Mouse (Mus musculus) CD8-positive naive resting alpha-beta T cell, adult 2 months (primary cell): ENCODE measurements around the gene Neto2.

Experiments
- DNase-seq, 2 experiments: peaks; one replicate each; pipeline ENCODE4 v3.0.0; 2022; ENCODE audit warnings: low read depth in 2 of 2, low spot score in 2 of 2

Gene Neto2

GRCm38 (mm10) chr8:85603203-85603895 lies 97.4 kb downstream of the Neto2 start:
- DNase-seq, result peak; percentile 66 to 81

GRCm38 (mm10) chr8:85602737-85603136 lies 98.0 kb downstream of the Neto2 start:
- no peak for DNase-seq

DNA sequence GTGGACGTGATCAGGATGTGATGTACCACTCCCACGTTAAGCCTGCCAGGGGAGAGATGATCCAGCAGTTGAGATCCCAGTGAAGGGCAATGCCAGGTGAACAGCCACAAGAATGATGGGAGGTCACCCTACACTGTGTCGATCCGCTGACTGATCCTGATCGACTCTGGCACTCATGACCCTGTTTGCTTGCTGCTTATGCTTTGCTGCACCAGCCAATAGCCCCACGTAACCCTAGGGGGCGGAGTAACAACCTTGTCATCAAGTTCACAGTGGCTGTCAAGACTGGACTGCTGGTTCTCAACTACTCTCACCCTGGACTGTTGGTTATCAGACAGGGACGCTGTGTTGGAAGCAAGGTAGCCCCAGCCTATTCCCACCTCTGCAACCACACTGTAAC lies 99.0 kb downstream of the Neto2 start:
- DNase-seq, result no peak

GRCm38 (mm10) chr8:85597413-85598191 lies 103.1 kb downstream of the Neto2 start:
- DNase-seq, result no peak

GRCm38 (mm10) chr8:85595391-85595790 lies 105.3 kb downstream of the Neto2 start:
- no peak for DNase-seq

DNA sequence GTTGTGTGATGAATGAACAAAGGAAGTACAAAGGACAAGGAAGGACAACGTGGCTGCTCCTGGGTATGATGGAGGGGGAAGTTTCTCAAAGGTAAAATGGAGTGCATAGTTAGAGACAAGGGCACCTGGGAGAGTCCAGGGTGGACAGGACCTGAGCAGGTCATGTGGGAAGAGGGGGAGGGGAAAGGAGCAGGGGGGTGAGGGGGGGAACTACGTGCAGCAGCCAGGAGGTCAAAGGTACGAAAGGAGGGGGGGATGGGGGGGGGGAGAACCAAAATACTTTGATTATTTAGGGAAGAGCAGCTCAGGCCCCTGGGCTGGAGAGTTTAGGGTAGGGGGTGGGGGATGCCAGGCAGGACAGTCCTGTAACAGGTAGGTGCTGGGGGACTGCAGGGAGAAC lies 105.7 kb downstream of the Neto2 start:
- DNase-seq, result no peak

GRCm38 (mm10) chr8:85593324-85593723 lies 107.4 kb downstream of the Neto2 start:
- no peak for DNase-seq

DNA sequence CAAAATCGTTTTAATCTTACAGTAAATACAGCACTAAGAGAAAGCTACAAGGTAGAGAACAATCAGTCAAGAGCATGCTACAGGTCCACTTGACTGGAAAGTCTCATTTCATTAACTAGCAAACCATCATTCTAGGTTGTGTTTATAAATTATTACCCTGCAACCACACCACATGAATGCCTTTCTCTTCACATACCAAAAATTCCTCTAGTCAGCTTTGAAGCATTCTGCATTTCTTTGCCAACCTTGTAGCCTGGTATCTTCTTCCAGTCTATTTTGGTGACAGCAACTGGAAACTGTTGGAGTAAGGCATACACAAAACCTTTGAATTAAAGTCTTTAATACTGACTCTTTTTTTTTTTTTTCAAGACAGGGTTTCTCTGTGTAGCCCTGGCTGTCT lies 109.2 kb downstream of the Neto2 start:
- no peak for DNase-seq

GRCm38 (mm10) chr8:85590258-85590657 lies 110.5 kb downstream of the Neto2 start:
- DNase-seq, result no peak

- DNase-seq, result no peak
Measured at GRCm38 (mm10) chr8:85588596-85588995, 112.1 kb downstream of the Neto2 start.
